Mouse (Mus musculus) myocyte (in vitro differentiated cells): ENCODE measurements around the gene Ubr3.

Experiments
- CEBPB ChIP-seq: IDR thresholded peaks from 2 replicates; pipeline ENCODE4 v1.6.1; 2011; ENCODE audit warnings: mild to moderate bottlenecking, moderate library complexity; ENCODE audit not compliant: poor library complexity, insufficient read depth, severe bottlenecking
- E2F4 ChIP-seq: IDR thresholded peaks from one replicate; pipeline ENCODE4 v1.6.1; 2011; ENCODE audit warnings: mild to moderate bottlenecking, control low read depth, moderate library complexity; ENCODE audit not compliant: insufficient read depth

GRCm38 (mm10) chr2:69936331-69936730 lies 39.3 kb downstream of the Ubr3 start:
- TF ChIP-seq CEBPB: no peak
- no peak for TF ChIP-seq E2F4
